Mouse (Mus musculus) hematopoietic stem cell, adult 5-6 weeks (primary cell): ENCODE measurements around the gene Ndufaf8. TPM values are rescaled to one million over a fixed set of nuclear protein-coding genes. Genes with fewer than 3 reads are reported as not detected.

Experiments used
- ATAC-seq, 2 experiments: fragments of 125-278 bp in 1 of 2; replicated peaks in 1 of 2; 2 replicates each; pipeline ENCODE4 v1.8.0; 2016 to 2017; ENCODE audit warnings: inconsistent platforms in 2 of 2, mild to moderate bottlenecking in 2 of 2, moderate number of reproducible peaks in 2 of 2, low read depth in 1 of 2, moderate TSS enrichment in 1 of 2; ENCODE audit not compliant: low FRiP score in 2 of 2, poor library complexity in 2 of 2, severe bottlenecking in 2 of 2, insufficient read depth in 1 of 2, low TSS enrichment in 1 of 2
- total RNA-seq: library from RNA; stranded (forward); fragments of 172-1452, 232-1000 nt; gene quantifications from 2 replicates; pipeline ENCODE4 v1.2.3, GENCODE M21; 2017

Gene Ndufaf8
- 13.4 and 17.9 TPM in 2 replicates for total RNA-seq

DNA sequence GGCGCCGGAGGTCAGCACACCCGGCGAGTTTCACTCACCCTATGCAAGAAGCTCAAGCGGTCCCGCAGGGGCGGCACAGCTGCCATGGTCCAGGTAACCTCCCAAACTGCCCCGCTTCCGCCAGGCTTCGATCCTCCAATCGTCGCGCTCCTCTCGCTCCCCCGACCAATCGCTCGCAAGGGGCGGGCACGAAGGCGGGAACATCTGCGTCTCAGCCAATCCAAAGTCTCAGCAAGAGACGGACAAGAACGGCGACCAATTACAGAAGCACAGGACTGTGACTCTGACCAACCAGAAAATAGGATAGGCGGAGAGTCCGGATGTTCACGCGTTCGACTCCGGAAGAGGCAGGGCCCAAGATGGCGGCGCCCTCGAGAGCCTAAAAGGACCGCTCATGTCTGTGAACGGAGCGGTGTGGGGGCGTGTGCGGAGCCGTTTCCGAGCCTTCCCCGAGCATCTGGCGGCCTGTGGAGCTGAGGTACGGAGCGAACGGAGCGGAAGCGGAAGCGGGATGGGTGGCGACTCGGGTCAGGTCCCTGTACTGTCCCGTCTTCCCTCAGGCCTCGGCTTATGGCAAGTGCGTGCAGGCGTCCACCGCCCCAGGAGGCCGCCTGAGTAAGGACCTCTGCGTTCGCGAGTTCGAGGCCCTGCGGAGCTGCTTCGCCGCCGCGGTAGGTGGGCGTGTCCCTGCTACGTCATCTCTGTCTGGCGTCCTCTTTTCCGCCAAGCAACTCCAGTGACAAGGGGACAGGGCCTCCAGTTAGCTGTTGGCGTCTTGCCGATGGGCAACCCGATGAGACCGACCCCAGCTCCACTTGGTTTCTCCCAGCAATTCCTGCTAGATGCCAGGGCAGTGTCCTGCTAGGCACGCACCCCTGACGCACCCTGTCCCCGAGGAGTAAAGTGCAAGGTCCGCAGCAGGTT is at the start of gene Ndufaf8, which contains the start of gene Tepsin:
Gene Ndufaf8, plus strand, starts transcription at position 341 of the 924 bp plus-strand sequence.
Gene Tepsin, minus strand, starts transcription at position 144 of the 924 bp plus-strand sequence.
- ATAC-seq: peak; percentile 97

DNA sequence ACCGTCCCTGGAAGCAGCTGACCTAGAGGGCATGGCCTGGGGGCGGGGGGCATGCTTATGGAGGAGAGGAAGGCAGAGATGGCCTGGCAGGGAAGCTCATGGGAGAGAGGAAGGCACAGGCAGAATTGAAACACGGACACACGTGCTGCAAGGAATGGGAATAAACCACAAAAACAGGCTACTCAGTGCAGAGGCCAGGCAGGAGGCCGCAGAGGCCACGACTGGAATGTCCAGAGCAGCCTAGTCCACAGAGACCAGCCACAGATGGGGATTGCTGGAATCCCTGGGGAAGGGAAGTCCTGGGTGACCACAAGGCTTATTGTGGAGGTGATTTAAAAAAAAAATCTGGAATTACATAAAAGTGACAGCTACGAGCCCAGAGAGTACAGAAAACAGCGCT is 49.7 kb upstream of the Ndufaf8 start:
- no peak for ATAC-seq

DNA sequence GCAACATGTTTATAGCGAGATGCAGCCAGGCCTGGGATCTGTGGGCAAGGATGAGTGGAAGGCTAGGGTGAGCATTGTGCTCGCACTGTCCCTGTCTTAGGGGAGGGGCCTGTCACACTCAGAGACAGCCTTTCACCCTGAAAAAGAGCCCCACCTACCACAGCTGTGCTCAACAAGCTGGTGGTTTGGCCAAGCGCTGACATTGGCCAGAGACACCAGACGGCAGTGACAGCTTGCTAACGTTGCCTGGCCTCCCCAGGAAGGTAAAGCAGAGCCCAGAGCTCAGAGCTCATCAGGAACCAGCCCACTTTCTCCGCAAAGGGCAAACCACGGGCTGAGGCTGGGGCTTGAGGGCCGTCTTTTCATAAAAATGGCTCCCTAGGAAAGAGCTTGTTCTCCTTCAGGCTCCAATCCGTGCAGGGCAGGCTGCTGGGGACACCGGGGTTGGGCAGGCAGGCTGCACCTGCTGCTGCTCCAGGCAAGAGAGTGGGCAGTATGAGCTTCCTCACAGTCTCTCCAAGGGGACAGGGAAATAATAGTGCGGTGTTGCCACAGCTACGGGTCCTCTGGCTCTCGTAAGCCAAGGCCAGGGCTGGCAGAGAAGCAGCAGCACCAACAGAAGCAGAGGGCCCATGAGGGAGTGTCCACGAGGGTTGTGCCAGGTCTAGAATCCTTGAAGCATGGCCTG is 47.5 kb upstream of the Ndufaf8 start:
- ATAC-seq: no peak

DNA sequence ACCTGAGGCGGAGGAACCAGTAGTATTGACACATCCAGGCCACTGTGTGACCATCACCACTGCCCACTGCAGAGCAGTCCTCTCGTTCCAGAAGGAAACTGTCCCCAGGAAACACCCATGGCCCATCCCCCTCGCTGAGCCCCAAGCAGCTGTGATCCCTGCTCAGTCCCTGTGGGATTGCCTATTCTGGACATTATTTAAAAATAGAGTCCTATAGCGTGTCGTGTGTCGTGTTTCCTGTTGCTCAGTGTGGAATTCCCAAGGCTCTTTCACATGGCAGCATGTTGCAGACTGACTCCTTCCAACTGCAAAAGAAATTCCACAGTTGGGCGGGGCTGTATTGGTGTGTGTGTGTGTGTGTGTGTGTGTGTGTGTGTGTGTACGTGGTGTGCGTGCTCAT is 46.5 kb upstream of the Ndufaf8 start:
- no peak for ATAC-seq

DNA sequence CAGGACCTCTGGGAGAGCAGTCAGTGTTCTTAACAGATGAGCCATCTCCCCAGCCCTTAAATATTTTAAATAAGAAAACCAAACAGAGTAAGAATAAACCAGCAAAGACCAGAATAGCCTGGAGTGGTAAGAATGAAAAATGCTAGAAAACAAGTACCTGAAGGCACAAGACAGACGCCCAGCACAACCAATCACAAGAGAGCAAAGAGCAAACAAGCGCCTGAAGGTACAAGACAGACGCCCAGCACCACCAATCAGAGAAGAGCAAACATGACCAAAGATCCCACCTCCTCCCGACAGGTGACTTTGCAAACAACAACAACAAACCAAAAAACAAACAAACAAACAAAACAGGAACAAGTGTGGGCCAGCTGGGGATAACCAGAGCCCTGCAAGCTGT is 44.9 kb upstream of the Ndufaf8 start:
- no peak for ATAC-seq

DNA sequence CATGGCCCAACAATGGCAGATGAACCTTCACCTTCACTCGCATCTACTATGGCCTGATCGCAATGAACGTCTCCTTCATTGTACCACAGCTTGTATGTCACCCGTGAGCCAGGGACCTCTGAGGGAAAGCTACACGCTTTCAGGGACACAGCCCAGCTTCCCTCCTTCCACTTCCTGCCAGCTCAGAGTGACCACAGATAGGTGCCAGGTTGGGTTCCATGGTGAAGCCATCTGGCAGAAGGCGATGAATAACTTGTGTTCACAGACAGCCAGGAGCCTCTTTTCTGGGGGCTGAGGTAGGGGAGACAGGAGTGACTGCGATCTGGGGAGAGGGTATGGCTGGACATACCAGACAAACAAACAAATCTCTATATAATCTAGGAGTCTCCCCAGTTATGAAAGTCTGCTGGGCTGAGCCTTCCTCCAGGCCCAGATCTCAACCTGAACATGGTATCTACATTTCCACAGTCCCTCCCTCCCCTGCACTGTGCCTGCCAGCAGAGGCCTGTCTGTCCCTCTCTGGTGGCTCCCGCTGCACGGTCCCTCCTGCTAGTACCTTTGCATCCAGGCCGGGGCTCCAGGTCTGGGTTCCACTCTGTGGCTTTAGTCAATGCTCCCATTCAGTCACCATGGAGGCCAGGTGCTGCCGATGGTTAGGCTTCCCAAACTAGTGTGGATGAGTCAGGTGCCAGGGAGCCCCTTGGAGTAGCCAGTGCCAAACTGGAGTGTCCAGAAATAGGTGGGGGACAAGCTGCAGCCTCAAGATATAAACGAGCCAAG is 42.6 kb upstream of the Ndufaf8 start:
- ATAC-seq: no peak

DNA sequence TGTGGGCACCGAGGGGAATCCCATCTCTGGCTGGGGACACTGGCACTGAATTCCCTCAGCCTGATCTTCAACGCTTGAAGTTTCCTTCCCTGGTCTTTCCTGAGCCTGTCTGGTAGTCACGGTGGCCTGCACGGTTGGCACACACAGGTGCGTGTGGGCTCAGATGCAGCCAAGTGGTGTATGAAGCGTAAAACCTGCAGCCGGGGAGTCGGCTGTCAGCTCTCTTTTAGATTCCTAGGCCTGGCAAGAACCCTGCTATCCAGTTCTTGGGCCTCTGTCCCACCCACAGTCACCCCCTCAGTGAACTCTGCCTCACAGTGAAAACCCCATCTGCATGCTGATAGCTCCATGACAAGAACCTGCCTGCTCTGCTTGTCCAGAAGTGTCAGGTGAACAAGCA is 38.1 kb upstream of the Ndufaf8 start:
- no peak for ATAC-seq

DNA sequence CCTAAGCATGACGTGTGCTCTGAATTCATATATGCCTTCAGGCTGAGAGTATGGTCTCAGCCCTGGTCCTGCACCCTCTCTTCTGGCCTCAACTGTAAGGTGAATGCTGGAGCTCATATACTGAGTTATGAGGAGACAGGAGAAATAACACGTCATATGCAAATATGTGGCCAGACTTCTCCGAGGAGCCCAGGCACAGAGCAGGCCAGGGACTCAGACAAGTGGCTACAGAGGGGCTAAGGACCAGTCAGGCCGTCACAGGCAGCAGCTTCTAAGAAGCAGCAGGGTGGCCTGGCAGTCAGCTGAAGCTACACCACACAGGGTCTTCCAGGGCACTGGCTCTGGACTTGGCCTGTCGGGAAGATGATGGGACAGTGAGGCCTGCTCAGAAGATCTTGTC is 35.4 kb upstream of the Ndufaf8 start:
- ATAC-seq: no peak

DNA sequence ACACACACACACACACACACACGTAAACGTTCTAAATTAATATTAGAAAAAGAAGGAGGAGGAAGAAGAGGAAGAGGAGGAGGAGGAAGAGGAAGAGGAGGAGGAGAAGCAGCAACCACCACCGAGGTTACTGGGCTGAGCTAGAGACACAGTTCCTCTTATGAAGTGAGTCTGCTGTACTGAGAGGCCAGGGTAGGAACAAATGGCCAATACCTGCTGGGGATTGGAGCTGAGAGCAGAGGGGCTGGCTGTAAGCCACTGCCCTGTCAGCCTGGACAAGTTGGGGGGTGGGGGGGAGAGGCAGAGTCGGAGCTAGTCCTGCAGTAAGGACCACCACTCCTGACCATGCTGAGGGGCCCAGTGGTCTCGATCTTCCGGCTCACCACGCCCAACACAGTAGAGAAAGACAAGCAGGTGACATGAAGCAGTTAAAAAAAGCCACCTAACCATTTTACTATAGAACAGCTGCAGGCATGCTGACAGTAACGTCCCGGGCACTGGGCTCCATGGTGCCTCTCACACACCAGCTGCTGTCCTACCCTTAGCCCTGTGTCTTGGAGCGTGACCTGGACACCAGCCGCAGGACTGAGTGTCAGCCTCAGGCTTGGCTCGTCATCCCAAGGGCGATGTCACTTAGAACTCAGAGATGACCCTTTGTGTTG is 34.6 kb upstream of the Ndufaf8 start:
- ATAC-seq: peak in 1 of 2 experiments; percentile 36; a peak in 1 of 4 replicates

DNA sequence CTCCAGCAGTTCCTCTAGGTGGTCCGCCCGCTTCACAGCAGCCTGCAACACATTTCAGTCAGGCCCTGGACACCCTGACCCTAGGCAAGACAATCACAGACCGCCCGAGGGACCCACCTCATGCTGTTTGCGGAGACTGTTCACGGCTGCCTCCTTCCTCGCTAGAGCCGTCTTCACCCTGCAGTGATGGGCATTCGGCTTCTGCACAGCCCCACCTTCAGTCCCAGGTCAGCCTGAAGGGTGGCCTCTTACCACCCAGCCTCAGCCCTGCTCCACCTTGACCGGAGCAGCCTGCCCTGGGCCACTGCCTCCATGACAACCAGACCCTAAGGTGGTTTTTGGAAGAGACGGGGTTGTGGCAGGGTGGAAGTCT is 34.1 kb upstream of the Ndufaf8 start:
- no peak for ATAC-seq

DNA sequence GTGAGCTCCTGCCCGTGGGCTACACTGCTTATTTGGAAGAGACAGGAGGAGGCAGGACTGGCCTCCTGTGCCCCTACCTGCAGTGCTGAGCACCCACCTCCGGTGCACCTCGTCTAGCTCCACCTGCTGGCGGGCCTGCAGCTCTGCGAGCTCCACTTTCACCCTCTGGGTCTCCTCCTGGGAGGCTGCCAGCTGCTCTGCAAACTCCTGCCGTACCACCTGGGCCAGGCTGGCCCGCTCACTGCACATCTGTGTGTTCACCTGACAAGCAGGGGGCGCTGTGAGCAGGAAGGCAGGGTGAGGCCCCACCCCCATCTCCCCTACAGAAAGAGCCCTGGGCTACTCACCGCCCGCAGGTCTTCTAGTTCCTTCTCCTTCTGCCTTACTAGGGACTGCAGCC is 33.4 kb upstream of the Ndufaf8 start:
- peak; percentile 37 to 53; a peak in 3 of 4 replicates for ATAC-seq

DNA sequence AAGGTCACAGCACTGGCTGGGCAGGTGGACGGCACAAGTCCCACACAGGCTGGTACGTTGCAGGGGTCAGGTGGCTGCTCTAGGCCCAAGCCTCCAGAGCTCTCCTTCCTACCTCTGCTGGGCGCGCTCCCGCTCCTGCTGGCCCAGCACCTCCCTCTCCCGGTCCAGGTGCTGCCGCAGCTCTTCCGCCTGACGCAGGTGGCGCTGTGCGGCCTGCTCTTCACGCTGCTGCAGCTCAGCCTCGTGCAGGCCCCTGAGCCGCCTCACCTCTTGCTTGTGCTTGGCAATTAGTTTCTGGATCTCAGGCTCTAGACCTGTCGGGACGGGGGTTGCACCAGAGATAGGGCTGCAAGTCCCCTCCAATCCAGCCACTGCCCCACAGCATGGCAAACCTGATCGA is 30.9 kb upstream of the Ndufaf8 start:
- ATAC-seq: no peak

DNA sequence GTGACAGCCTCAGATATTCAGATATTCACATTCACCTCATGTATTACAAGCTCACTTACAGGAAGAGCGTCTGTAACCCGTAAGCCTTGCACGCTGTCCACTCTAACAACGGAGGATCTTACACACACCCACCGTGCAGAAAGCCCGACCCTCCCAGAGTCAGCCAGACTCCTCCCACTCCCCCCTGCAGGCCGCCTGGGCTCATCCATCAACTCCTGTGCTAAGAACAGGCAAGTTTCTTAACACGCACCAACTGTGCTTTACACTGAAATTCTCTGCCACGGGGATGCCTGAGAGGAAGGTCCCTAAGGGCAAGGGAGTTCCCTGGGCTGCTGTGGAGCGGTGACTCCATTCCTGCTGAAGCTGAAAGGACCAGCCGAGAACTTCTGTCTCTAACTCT is 29.5 kb upstream of the Ndufaf8 start:
- no peak for ATAC-seq

DNA sequence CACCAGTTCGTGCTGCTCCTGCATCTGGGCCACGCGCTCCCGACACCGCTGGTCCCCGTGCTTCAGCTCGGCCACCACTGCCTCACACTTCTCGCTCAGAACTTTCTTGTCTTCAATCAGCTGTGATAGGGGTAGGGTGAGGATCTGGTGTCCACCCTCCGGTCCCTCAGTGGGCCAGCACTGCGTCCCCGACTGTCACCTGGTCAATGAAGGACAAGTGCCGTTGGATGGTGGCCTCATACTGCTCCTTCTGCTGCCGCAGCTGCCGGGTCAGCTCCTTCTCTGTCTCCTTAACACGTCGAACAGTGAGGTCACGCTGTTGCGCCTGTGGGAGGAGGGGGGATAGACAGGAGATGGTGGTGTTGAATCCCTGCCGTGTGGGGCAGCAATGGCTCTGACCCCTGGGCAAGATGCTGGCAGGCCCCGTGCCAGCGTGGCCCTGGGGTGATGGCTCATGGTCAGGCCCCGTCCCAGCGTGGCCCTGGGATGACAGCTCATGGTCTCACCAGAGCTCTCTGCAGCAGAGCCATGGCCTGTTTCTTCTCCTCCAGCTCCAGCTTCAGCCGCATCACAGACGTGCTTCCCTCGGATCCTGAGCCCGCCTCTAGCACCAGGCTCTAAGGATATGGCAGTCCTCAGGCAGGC is 28.3 kb upstream of the Ndufaf8 start:
- ATAC-seq: no peak

DNA sequence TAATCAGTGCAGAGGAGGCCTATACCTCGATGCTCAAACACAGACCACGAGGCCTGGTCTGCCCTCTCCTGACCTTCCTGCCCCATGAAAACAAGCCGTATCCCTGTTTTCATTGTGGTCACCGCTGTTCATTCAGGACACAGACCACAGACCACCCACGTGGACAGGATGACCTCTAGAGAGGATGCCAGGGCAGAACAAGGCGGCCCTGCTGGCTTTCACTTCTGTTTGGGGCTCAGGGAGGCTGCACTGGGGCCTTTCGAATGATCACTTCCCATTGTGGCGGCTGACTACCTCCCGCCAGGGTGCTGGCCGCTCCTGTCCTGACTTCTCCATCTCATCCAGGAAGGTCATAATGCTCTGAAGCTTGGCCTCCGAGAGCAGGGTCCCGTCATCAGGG is 27.7 kb upstream of the Ndufaf8 start:
- ATAC-seq: no peak

DNA sequence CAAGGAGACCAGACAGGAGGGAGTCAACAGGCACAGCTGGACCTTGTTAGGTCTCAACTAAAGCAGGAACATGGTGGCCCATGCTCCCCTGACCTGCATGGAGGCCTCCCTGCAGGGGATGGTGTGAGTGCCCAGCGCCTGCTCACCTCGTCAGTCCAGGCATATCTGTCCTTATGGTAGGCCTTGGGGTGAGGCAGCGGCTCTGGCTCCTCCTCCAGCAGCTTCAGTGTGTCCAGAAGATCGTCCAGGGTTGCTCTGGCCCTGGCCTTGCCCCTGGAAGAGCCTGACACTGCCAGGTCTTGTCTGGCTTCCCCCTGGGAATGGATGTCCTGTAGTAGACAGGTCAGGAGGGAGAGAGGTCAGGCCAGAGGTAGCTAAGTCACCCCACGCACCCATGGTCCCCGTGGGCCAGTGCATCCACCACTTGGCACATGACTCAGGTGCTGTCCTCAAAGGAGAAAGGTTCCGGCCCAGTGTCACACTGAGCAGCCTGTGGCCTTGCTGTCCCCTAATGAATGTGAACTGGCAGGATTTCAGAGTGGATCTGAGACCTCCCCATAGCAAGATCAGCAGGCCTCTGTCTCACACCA is 26.9 kb upstream of the Ndufaf8 start:
- no peak for ATAC-seq
